Mouse (Mus musculus): Measurements from ENCODE around the gene Ttll1. TPM values are rescaled to one million over a fixed set of nuclear protein-coding genes. Genes with fewer than 3 reads are reported as not detected.

Gene Ttll1
- total and polyA plus RNA-seq, 3 experiments = 2.5 to 9.9 (median 4.9) TPM

- in situ Hi-C loops (cut with MboI; ENCODE audit: low pct_ligation_motif_present, low pct_unique_long_range_greater_than_20kb, low sequenced_read_pairs) (no loop called here), dilution Hi-C loops (cut with MboI; ENCODE audit: extremely low pct_ligation_motif_present, extremely low pct_unique_long_range_greater_than_20kb, low sequenced_read_pairs) (no loop called here)
- Histone ChIP-seq H3K79me2 (replicated peaks; ENCODE audit: control insufficient read depth, extremely low read depth, insufficient read depth, poor library complexity, severe bottlenecking) (no peaks in the 10 kb centered on the region), H3K4me1 (ENCODE audit: control insufficient read depth in 1 of 2, insufficient read depth in 2 of 2) (0 out of 4 replicates have a peak, but pooled peaks cover 0 to 3% of the 10 kb centered on the region in 2 experiments), H3K27me3 (replicated peaks) (peaks cover 77% of the 10 kb centered on the region), H3K27ac (ENCODE audit: insufficient read depth, low read depth) (no peak overlapping the region), H3K9ac (ENCODE audit: insufficient read depth, low read depth) (no peak overlapping the region), H3K36me3 (replicated peaks in 1 of 2; ENCODE audit: control insufficient read depth in 1 of 2, insufficient read depth in 1 of 2, low read length in 1 of 2) (no peaks in the 10 kb centered on the region), H3K4me2 (ENCODE audit: insufficient read depth, low read depth, poor library complexity, severe bottlenecking) (no peak overlapping the region), H3K4me3 (replicated peaks in 1 of 3; ENCODE audit: low read depth in 2 of 3, low read length in 2 of 3, poor library complexity in 1 of 3) (no peak overlapping the region), H3K9me3 (replicated peaks; ENCODE audit: low read length) (peaks cover 10% of the 10 kb centered on the region)
- no peak for DNase-seq (ENCODE audit: extremely low read depth)
- TF ChIP-seq USF1 (IDR thresholded peaks at IDR 0.05; ENCODE audit: low read depth, low read length) (no peak), JUN (IDR thresholded peaks at IDR 0.05; ENCODE audit: insufficient read depth, low read depth, low read length) (no peak), POLR2AphosphoS2 (IDR thresholded peaks at IDR 0.05; ENCODE audit: low read depth, low read length) (no peak), POLR2A (IDR thresholded peaks at IDR 0.05; ENCODE audit: low read depth, low read length) (no peak), RAD21 (IDR thresholded peaks at IDR 0.05; ENCODE audit: low read depth, low read length) (no peak), JUND (conservative IDR thresholded peaks at IDR 0.05; ENCODE audit: low read depth, low read length) (no peak), TCF12 (IDR thresholded peaks at IDR 0.05; ENCODE audit: low read depth, low read length) (no peak), ETS1 (conservative IDR thresholded peaks at IDR 0.05; ENCODE audit: low read depth, low read length) (no peak), MEF2A (IDR thresholded peaks at IDR 0.05; ENCODE audit: borderline replicate concordance, low read depth, low read length) (no peak), PAX5 (IDR thresholded peaks at IDR 0.05; ENCODE audit: low read length) (no peak), SIN3A (IDR thresholded peaks at IDR 0.05; ENCODE audit: low read length) (no peak), KAT2A (IDR thresholded peaks at IDR 0.05; ENCODE audit: insufficient replicate concordance, low read length) (no peak), NRF1 (IDR thresholded peaks at IDR 0.05; ENCODE audit: low read depth, low read length) (no peak), MAZ (IDR thresholded peaks at IDR 0.05; ENCODE audit: low read depth, low read length) (no peak), E2F4 (IDR thresholded peaks at IDR 0.05; ENCODE audit: insufficient replicate concordance, low read depth, low read length) (no peak), SMC3 (IDR thresholded peaks at IDR 0.05; ENCODE audit: low read depth, low read length) (no peak), CTCF (conservative IDR thresholded peaks at IDR 0.05 in 1 of 2, IDR thresholded peaks at IDR 0.05 in 1 of 2; ENCODE audit: low read depth in 2 of 2, low read length in 2 of 2) (no peak), CHD1 (IDR thresholded peaks at IDR 0.05; ENCODE audit: low read depth, low read length) (no peak)
These were observed 17.1 kb upstream of the Ttll1 start for GRCm38 (mm10) chr15:83527747-83528146.

- Histone ChIP-seq H3K79me2 (replicated peaks; ENCODE audit: control insufficient read depth, extremely low read depth, insufficient read depth, poor library complexity, severe bottlenecking) (no peaks in the 10 kb centered on the region), H3K27me3 (replicated peaks) (peaks cover 77% of the 10 kb centered on the region), H3K4me1 (ENCODE audit: control insufficient read depth in 1 of 2, insufficient read depth in 2 of 2) (0 out of 4 replicates have a peak, but pooled peaks cover 0 to 3% of the 10 kb centered on the region in 2 experiments), H3K4me3 (replicated peaks in 1 of 3; ENCODE audit: low read depth in 2 of 3, low read length in 2 of 3, poor library complexity in 1 of 3) (no peak overlapping the region), H3K9me3 (replicated peaks; ENCODE audit: low read length) (peaks cover 7% of the 10 kb centered on the region), H3K36me3 (replicated peaks in 1 of 2; ENCODE audit: control insufficient read depth in 1 of 2, insufficient read depth in 1 of 2, low read length in 1 of 2) (no peaks in the 10 kb centered on the region), H3K4me2 (ENCODE audit: insufficient read depth, low read depth, poor library complexity, severe bottlenecking) (no peak overlapping the region), H3K9ac (ENCODE audit: insufficient read depth, low read depth) (no peak overlapping the region), H3K27ac (ENCODE audit: insufficient read depth, low read depth) (no peak overlapping the region)
- dilution Hi-C loops (cut with MboI; ENCODE audit: extremely low pct_ligation_motif_present, extremely low pct_unique_long_range_greater_than_20kb, low sequenced_read_pairs) (no loop called here), in situ Hi-C loops (cut with MboI; ENCODE audit: low pct_ligation_motif_present, low pct_unique_long_range_greater_than_20kb, low sequenced_read_pairs) (no loop called here)
- DNase-seq (ENCODE audit: extremely low read depth) = no peak
- no peak for TF ChIP-seq JUN (IDR thresholded peaks at IDR 0.05; ENCODE audit: insufficient read depth, low read depth, low read length)
- TF ChIP-seq RAD21 (IDR thresholded peaks at IDR 0.05; ENCODE audit: low read depth, low read length) = no peak
- no peak for TF ChIP-seq NELFE (IDR thresholded peaks at IDR 0.05; ENCODE audit: low read depth, low read length)
- TF ChIP-seq UBTF (IDR thresholded peaks at IDR 0.05; ENCODE audit: low read depth, low read length) = no peak
- TF ChIP-seq EP300 (IDR thresholded peaks at IDR 0.05; ENCODE audit: low read length) = no peak
- TF ChIP-seq HCFC1 (IDR thresholded peaks at IDR 0.05; ENCODE audit: low read depth, low read length) = no peak
- no peak for TF ChIP-seq NRF1 (IDR thresholded peaks at IDR 0.05; ENCODE audit: low read depth, low read length)
These were observed 16.4 kb upstream of the Ttll1 start for GRCm38 (mm10) chr15:83527092-83527437.
